Mouse (Mus musculus): ENCODE data around the gene H2-Aa.

GRCm38 (mm10) chr17:34288131-34288530, 508 bp upstream of the H2-Aa start:
- no peak for TF ChIP-seq CTCF (IDR thresholded peaks at IDR 0.05; ENCODE audit: insufficient read depth, low read depth, low read length)
- TF ChIP-seq POLR2A (IDR thresholded peaks at IDR 0.05; ENCODE audit: insufficient read depth, low read depth, low read length) = no peak

All from olfactory bulb, adult 2 months (tissue).